Mouse (Mus musculus): Measurements from ENCODE around the gene Rpusd4. TPM values are rescaled to one million over a fixed set of nuclear protein-coding genes. Genes with fewer than 3 reads are reported as not detected.
A peak's percentile ranks its signal among the peaks of the same experiment; 100 is the strongest.

Rpusd4 gene
- polyA plus RNA-seq, 1 experiment from 2014 or later = 16.7 TPM

- no peaks in the 10 kb centered on the region for H3K9me3 ChIP-seq (replicated peaks; ENCODE audit: control insufficient read depth, low read length, poor library complexity, severe bottlenecking)
- WGBS = 89% methylated on average over 3 of the region's 3 CpGs
- H3K4me1 ChIP-seq (ENCODE audit: control insufficient read depth, insufficient read depth, low read length) = no peaks in the 10 kb centered on the region
- ATAC-seq = no peak
- no peak overlapping the region for H3K4me3 ChIP-seq (ENCODE audit: low read depth, low read length)
- no peaks in the 10 kb centered on the region for H3K36me3 ChIP-seq (ENCODE audit: control insufficient read depth, insufficient read depth, low read length)
- no peak overlapping the region for H3K9ac ChIP-seq (ENCODE audit: low read depth, low read length)
- no peak overlapping the region for H3K4me2 ChIP-seq (ENCODE audit: low read length)
- H3K27ac ChIP-seq (ENCODE audit: low read length) = no peak overlapping the region
- H3K27me3 ChIP-seq (ENCODE audit: control insufficient read depth, insufficient read depth, low read depth, low read length) = no peaks in the 10 kb centered on the region
Measured at GRCm38 (mm10) chr9:35302172-35302571, 34.5 kb downstream of the Rpusd4 start.

DNA sequence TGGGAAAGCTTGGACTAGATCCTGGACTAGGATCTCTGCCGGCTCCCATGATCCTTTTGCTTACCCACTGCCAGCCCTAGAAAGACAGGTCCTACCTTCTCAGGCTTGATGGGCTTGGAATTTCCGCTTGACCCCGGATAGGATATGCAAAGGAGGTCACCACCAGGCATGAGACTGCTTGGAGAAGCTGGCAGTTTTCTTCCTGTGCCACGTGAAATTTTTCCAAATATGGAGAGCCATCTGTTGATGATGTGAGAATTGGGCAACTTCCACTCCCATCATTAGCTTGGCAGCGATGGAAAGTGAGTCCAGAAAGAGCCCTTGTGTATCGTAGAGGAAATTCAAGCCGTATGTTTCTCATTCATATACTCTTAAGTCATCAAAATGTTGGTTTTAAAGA lies 39.8 kb downstream of the Rpusd4 start:
- no peak overlapping the region for H3K4me2 ChIP-seq (ENCODE audit: low read length)
- no peaks in the 10 kb centered on the region for H3K36me3 ChIP-seq (ENCODE audit: control insufficient read depth, insufficient read depth, low read length)
- H3K4me1 ChIP-seq (ENCODE audit: control insufficient read depth, insufficient read depth, low read length) = no peaks in the 10 kb centered on the region
- no peak for ATAC-seq
- H3K27me3 ChIP-seq (ENCODE audit: control insufficient read depth, insufficient read depth, low read depth, low read length) = no peaks in the 10 kb centered on the region
- no peak overlapping the region for H3K27ac ChIP-seq (ENCODE audit: low read length)
- no peaks in the 10 kb centered on the region for H3K9me3 ChIP-seq (replicated peaks; ENCODE audit: control insufficient read depth, low read length, poor library complexity, severe bottlenecking)
- no peak overlapping the region for H3K4me3 ChIP-seq (ENCODE audit: low read depth, low read length)
- H3K9ac ChIP-seq (ENCODE audit: low read depth, low read length) = no peak overlapping the region
- WGBS = 85% methylated on average over 7 of the region's 7 CpGs

DNA sequence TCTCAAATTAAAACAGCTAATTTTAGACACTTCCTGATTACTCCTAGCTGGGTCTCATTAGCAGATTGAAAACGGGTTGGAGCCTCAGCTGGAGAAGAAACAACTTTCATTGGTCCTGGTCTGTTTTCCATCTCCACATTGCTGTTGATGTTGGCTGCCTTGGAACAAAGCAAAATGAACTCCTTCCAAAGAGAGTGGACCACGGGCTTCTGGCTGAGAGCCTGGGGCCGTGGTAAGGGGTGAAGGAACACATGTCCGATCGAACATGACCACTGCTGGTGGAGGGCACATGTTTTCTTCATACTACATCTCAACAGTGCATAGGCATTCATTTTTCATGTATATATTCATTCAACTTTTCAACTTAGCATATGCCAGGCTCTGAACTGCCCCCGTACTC lies 42.7 kb downstream of the Rpusd4 start:
- WGBS = 89% methylated on average over 6 of the region's 6 CpGs
- no peak overlapping the region for H3K4me3 ChIP-seq (ENCODE audit: low read depth, low read length)
- H3K4me1 ChIP-seq (ENCODE audit: control insufficient read depth, insufficient read depth, low read length) = no peaks in the 10 kb centered on the region
- ATAC-seq = no peak
- no peaks in the 10 kb centered on the region for H3K9me3 ChIP-seq (replicated peaks; ENCODE audit: control insufficient read depth, low read length, poor library complexity, severe bottlenecking)
- no peaks in the 10 kb centered on the region for H3K27me3 ChIP-seq (ENCODE audit: control insufficient read depth, insufficient read depth, low read depth, low read length)
- no peak overlapping the region for H3K9ac ChIP-seq (ENCODE audit: low read depth, low read length)
- H3K4me2 ChIP-seq (ENCODE audit: low read length) = no peak overlapping the region
- H3K27ac ChIP-seq (ENCODE audit: low read length) = no peak overlapping the region
- no peaks in the 10 kb centered on the region for H3K36me3 ChIP-seq (ENCODE audit: control insufficient read depth, insufficient read depth, low read length)

GRCm38 (mm10) chr9:35312516-35312915 lies 44.9 kb downstream of the Rpusd4 start:
- Histone ChIP-seq H3K36me3 (ENCODE audit: control insufficient read depth, insufficient read depth, low read length) (no peaks in the 10 kb centered on the region), H3K27ac (ENCODE audit: low read length) (no peak overlapping the region), H3K4me3 (ENCODE audit: low read depth, low read length) (no peak overlapping the region), H3K4me1 (ENCODE audit: control insufficient read depth, insufficient read depth, low read length) (no peaks in the 10 kb centered on the region), H3K27me3 (ENCODE audit: control insufficient read depth, insufficient read depth, low read depth, low read length) (no peaks in the 10 kb centered on the region), H3K9ac (ENCODE audit: low read depth, low read length) (no peak overlapping the region), H3K4me2 (ENCODE audit: low read length) (no peak overlapping the region), H3K9me3 (replicated peaks; ENCODE audit: control insufficient read depth, low read length, poor library complexity, severe bottlenecking) (no peaks in the 10 kb centered on the region)
- no peak for ATAC-seq
- WGBS = 65% methylated on average over 3 of the region's 3 CpGs

DNA sequence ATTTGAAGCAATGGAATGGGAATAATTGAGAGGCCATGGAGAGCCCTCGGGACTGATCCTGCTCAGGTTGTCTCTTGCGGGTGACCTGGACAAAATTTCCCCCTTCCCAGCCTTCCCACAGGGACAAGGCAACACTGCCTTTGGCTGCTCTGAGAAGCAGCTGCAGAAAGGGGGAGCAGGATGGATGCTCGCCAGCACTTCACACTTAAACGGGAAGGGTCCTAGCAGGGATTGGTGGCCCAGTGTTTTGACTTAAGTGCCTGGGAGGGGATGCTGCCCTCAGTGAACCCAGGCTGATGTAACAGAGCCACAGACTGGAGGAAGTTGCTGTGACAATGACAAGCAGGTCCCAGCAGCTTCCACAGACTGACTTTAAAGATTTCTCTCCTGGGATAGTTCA lies 45.9 kb downstream of the Rpusd4 start:
- Histone ChIP-seq H3K27ac (ENCODE audit: low read length) (no peak overlapping the region), H3K4me1 (ENCODE audit: control insufficient read depth, insufficient read depth, low read length) (peaks cover under 1% of the 10 kb centered on the region; the same call in 1 of the 2 replicates), H3K9me3 (replicated peaks; ENCODE audit: control insufficient read depth, low read length, poor library complexity, severe bottlenecking) (no peaks in the 10 kb centered on the region), H3K27me3 (ENCODE audit: control insufficient read depth, insufficient read depth, low read depth, low read length) (no peaks in the 10 kb centered on the region; the same call in 1 of the 2 replicates), H3K4me3 (ENCODE audit: low read depth, low read length) (no peak overlapping the region), H3K4me2 (ENCODE audit: low read length) (no peak overlapping the region), H3K36me3 (ENCODE audit: control insufficient read depth, insufficient read depth, low read length) (no peaks in the 10 kb centered on the region), H3K9ac (ENCODE audit: low read depth, low read length) (no peak overlapping the region)
- 27% methylated on average over 4 of the region's 4 CpGs for WGBS
- no peak for ATAC-seq

DNA sequence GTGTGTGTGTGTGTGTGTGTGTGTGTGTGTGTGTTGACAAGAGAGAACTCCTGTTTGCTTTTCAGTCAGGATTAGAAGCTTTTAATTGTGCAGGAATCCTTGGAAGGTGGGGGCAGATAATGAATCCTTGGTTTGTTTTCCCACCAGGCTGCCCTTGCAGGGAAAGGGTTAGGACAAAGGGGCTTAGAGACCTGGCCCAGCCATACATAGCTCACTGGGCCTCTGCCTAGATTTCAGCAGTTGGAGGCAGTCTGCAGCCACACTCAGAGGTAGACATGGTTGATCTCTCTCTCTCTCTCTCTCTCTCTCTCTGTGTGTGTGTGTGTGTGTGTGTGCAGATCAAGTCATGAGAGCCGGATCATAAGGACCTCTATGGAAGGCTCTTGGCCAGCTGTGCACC lies 46.6 kb downstream of the Rpusd4 start:
- Histone ChIP-seq H3K4me3 (ENCODE audit: low read depth, low read length) (no peak overlapping the region), H3K9me3 (replicated peaks; ENCODE audit: control insufficient read depth, low read length, poor library complexity, severe bottlenecking) (no peaks in the 10 kb centered on the region), H3K9ac (ENCODE audit: low read depth, low read length) (no peak overlapping the region), H3K27me3 (ENCODE audit: control insufficient read depth, insufficient read depth, low read depth, low read length) (no peaks in the 10 kb centered on the region; the same call in 1 of the 2 replicates), H3K36me3 (ENCODE audit: control insufficient read depth, insufficient read depth, low read length) (no peaks in the 10 kb centered on the region), H3K4me1 (ENCODE audit: control insufficient read depth, insufficient read depth, low read length) (peaks cover 2% of the 10 kb centered on the region; the same call in 1 of the 2 replicates), H3K27ac (ENCODE audit: low read length) (no peak overlapping the region), H3K4me2 (ENCODE audit: low read length) (no peak overlapping the region)
- 25% methylated on average over 1 of the region's 1 CpGs for WGBS
- no peak for ATAC-seq

DNA sequence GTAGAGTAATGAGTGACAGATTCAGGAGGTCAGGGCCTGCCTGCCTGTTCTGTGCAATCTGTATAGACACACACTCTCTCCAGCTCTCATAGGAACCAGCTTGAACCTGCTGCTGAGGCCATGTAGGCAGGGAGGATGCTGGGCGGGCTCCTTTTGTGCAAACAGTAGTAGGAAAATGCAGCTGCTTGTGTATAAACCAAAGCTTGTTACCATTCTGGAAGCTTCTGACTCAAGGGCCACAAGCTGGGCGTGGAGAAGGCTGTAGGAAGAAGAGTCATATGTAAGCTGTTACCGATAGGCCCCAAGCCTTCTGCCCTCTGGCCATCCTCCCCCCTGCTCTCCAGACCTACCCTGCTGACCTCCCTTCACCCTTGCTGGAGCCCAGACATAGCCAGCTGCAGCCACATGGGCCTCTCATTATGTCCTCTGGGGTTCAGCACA lies 49.1 kb downstream of the Rpusd4 start:
- peaks cover 2% of the 10 kb centered on the region; the same call in 1 of the 2 replicates for H3K4me1 ChIP-seq (ENCODE audit: control insufficient read depth, insufficient read depth, low read length)
- no peaks in the 10 kb centered on the region for H3K9me3 ChIP-seq (replicated peaks; ENCODE audit: control insufficient read depth, low read length, poor library complexity, severe bottlenecking)
- 66% methylated on average over 3 of the region's 3 CpGs for WGBS
- H3K4me2 ChIP-seq (ENCODE audit: low read length) = no peak overlapping the region
- H3K27me3 ChIP-seq (ENCODE audit: control insufficient read depth, insufficient read depth, low read depth, low read length) = no peaks in the 10 kb centered on the region; the same call in 1 of the 2 replicates
- ATAC-seq = no peak
- H3K27ac ChIP-seq (ENCODE audit: low read length) = no peak overlapping the region
- no peaks in the 10 kb centered on the region for H3K36me3 ChIP-seq (ENCODE audit: control insufficient read depth, insufficient read depth, low read length)
- H3K4me3 ChIP-seq (ENCODE audit: low read depth, low read length) = no peak overlapping the region
- no peak overlapping the region for H3K9ac ChIP-seq (ENCODE audit: low read depth, low read length)

DNA sequence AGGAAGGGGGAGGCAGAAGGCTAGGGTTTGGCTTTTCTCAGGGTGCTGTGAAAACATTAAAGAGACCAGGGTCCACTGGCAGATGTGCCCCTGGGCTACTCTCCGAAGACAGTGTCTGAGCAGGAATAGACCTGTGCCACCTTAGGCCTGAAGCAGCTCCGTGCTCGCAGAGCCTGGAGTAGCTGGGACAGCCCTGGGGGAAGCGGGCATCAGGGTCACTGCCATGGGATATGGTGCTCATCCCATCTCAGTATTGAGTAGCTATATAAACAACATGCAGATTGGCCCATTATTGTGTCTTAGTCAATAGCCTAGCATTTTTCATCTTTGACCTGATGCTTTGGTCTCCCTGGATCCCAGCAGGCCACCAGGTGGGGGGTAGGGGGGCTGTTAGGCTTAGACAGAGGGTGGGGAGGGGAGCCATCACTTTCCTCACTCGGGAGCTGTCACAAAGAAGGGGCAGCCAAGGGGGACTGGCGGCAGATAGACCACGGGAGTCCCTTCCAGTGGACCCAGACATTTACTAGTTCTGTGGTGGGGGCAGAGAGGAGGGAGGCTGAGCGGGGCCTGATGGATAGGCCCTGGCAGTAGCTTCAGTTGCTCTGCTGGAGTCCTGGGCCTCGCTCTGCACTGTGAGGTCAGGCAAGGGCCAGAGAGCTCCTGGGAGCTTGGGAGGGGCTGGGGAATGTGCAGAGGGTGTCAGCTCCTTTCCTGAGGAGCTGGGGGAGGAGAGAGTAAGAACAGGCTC lies 49.7 kb downstream of the Rpusd4 start:
- Histone ChIP-seq H3K36me3 (ENCODE audit: control insufficient read depth, insufficient read depth, low read length) (no peaks in the 10 kb centered on the region), H3K4me2 (ENCODE audit: low read length) (no peak overlapping the region), H3K27me3 (ENCODE audit: control insufficient read depth, insufficient read depth, low read depth, low read length) (no peaks in the 10 kb centered on the region; the same call in 1 of the 2 replicates), H3K9ac (ENCODE audit: low read depth, low read length) (no peak overlapping the region), H3K4me1 (ENCODE audit: control insufficient read depth, insufficient read depth, low read length) (peaks cover 2% of the 10 kb centered on the region; the same call in 1 of the 2 replicates), H3K27ac (ENCODE audit: low read length) (no peak overlapping the region), H3K9me3 (replicated peaks; ENCODE audit: control insufficient read depth, low read length, poor library complexity, severe bottlenecking) (no peaks in the 10 kb centered on the region), H3K4me3 (ENCODE audit: low read depth, low read length) (no peak overlapping the region)
- ATAC-seq = no peak
- WGBS = 50% methylated on average over 9 of the region's 9 CpGs

DNA sequence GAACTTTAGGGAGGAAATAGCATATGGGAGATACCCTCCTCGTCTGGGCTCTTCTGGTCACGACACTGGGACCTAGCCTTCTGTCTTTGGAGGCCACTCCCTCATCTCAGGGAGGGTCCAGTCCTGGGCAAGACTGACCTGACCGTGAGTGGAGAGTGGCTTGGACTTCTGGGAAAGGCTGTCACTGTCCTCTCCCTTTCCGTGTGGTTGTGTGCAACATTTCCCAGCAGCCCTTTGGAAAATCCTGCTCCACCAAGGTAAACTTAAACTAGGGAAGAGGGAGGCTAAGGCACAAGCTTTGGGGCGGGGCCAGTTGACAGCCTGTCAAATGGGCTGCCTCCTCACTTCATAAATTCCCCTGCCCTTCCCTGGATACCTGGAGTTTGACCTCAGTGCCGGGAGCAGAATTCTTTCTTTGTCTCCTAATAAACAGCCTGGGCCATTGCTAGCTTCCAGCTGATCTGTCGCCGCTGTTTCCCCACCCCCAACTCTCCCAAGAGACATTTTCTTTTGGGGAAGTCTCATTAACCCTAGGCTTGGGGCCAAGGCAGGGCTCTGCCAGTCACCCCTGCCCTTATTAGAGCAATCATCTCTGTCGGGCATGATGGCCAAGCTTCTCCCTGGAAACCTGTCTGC lies 51.0 kb downstream of the Rpusd4 start:
- Histone ChIP-seq H3K9ac (ENCODE audit: low read depth, low read length) (no peak overlapping the region), H3K27ac (ENCODE audit: low read length) (no peak overlapping the region), H3K9me3 (replicated peaks; ENCODE audit: control insufficient read depth, low read length, poor library complexity, severe bottlenecking) (no peaks in the 10 kb centered on the region), H3K36me3 (ENCODE audit: control insufficient read depth, insufficient read depth, low read length) (no peaks in the 10 kb centered on the region), H3K4me3 (ENCODE audit: low read depth, low read length) (no peak overlapping the region), H3K27me3 (ENCODE audit: control insufficient read depth, insufficient read depth, low read depth, low read length) (no peaks in the 10 kb centered on the region; the same call in 1 of the 2 replicates), H3K4me1 (ENCODE audit: control insufficient read depth, insufficient read depth, low read length) (peaks cover 2% of the 10 kb centered on the region; the same call in 1 of the 2 replicates), H3K4me2 (ENCODE audit: low read length) (no peak overlapping the region)
- ATAC-seq = 0 out of 2 replicates have a peak, but pooled peaks have one; percentile 32
- 31% methylated on average over 9 of the region's 9 CpGs for WGBS

Data from midbrain, embryonic 16.5 days (tissue).